Mouse (Mus musculus) limb, embryonic 14.5 days (tissue): ENCODE results near the gene Mospd3. TPM values are rescaled to one million over a fixed set of nuclear protein-coding genes. Genes with fewer than 3 reads are reported as not detected.
A peak's percentile ranks its signal among the peaks of the same experiment; 100 is the strongest.

ENCODE experiments used
- ATAC-seq: fragments of 200-750 bp; cut with Nextera tagmentation; 2 replicates; pipeline ENCODE4 v1.8.0; 2017; ENCODE audit warnings: low read depth, moderate number of reproducible peaks, moderate TSS enrichment; ENCODE audit not compliant: low FRiP score
- DNase-seq: peaks from one replicate; pipeline ENCODE4 v3.0.0-alpha.2; 2015; ENCODE audit warnings: low spot score
- H3K27ac ChIP-seq: fragments of 300-500 bp; sonication (generic); replicated peaks from 2 replicates; pipeline ENCODE4 v1.5.1; 2014; ENCODE audit warnings: low read depth, mild to moderate bottlenecking, low read length, moderate library complexity, mixed read lengths
- H3K27me3 ChIP-seq: fragments of 300-500 bp; sonication (generic); 2 replicates; pipeline ENCODE4 v1.6.1; 2014; ENCODE audit warnings: low read length, mixed read lengths; ENCODE audit not compliant: control insufficient read depth, insufficient read depth
- H3K36me3 ChIP-seq: fragments of 300-500 bp; sonication (generic); 2 replicates; pipeline ENCODE4 v1.6.1; 2014; ENCODE audit warnings: mild to moderate bottlenecking, low read length, moderate library complexity, mixed read lengths; ENCODE audit not compliant: control insufficient read depth, insufficient read depth
- H3K4me1 ChIP-seq: fragments of 300-500 bp; sonication (generic); 2 replicates; pipeline ENCODE4 v1.6.1; 2014; ENCODE audit warnings: antibody characterized with exemption, low read length, mixed read lengths; ENCODE audit not compliant: control insufficient read depth, insufficient read depth
- H3K4me2 ChIP-seq: fragments of 300-500 bp; sonication (generic); replicated peaks from 2 replicates; pipeline ENCODE4 v1.6.1; 2014; ENCODE audit warnings: low read depth, mild to moderate bottlenecking, low read length, moderate library complexity; ENCODE audit not compliant: severe bottlenecking
- H3K4me3 ChIP-seq: fragments of 300-500 bp; sonication (generic); replicated peaks from 2 replicates; pipeline ENCODE4 v1.5.1; 2014; ENCODE audit warnings: low read length
- H3K9ac ChIP-seq: fragments of 300-500 bp; sonication (generic); 2 replicates; pipeline ENCODE4 v1.6.1; 2014; ENCODE audit warnings: mild to moderate bottlenecking, low read depth, low read length, moderate library complexity; ENCODE audit not compliant: severe bottlenecking
- H3K9me3 ChIP-seq: fragments of 300-500 bp; sonication (generic); 2 replicates; pipeline ENCODE4 v1.6.1; 2016; ENCODE audit warnings: low read length; ENCODE audit not compliant: control insufficient read depth
- POLR2A ChIP-seq: fragments of 200-500 bp; IDR thresholded peaks from 2 replicates; pipeline ENCODE4 v1.8.0; 2012; ENCODE audit warnings: inconsistent platforms, mild to moderate bottlenecking, moderate library complexity, borderline replicate concordance; ENCODE audit not compliant: insufficient read depth, insufficient read length; ENCODE audit errors: extremely low read depth
- WGBS: fragments of 180-500 bp; shearing (Covaris S2); extraction: QIAGEN DNeasy Blood & Tissue Kit; methylation state at CpG from one replicate; pipeline ENCODE4 v1.1.7; 2014; 5-methylcytosine and 5-hydroxymethylcytosine counted together
- polyA plus RNA-seq, 2 experiments: library from polyadenylated mRNA; depleted of rRNA in 1 of 2; stranded (reverse) in 1 of 2; unstranded in 1 of 2; fragments of >200 nt; fragmentation: Nextera tagmentation in 1 of 2; extraction: Ambion mirVana in 1 of 2; gene quantifications; 2 replicates each; pipeline versions ENCODE4 v1.2.1 to v1.2.3; 2012 to 2014

The Mospd3 gene
- polyA plus RNA-seq, 2 experiments: 49.4 to 68.2 TPM

GRCm38 (mm10) chr5:137553000-137553399 is 47.9 kb downstream of the Mospd3 start:
- no peak overlapping the region for H3K9ac ChIP-seq
- H3K4me3 ChIP-seq: peak overlapping the region; percentile 3; the same call in 1 of the 2 replicates
- no peaks in the 10 kb centered on the region for H3K4me1 ChIP-seq
- peaks cover 11% of the 10 kb centered on the region; the same call in 1 of the 2 replicates for H3K27me3 ChIP-seq
- peak overlapping the region; percentile 35 for H3K4me2 ChIP-seq
- TF ChIP-seq POLR2A: no peak
- ATAC-seq (no peak), DNase-seq (no peak)
- WGBS: 24% methylated on average over 6 of the region's 6 CpGs
- H3K9me3 ChIP-seq: no peaks in the 10 kb centered on the region
- H3K36me3 ChIP-seq: no peaks in the 10 kb centered on the region
- H3K27ac ChIP-seq: no peak overlapping the region

DNA sequence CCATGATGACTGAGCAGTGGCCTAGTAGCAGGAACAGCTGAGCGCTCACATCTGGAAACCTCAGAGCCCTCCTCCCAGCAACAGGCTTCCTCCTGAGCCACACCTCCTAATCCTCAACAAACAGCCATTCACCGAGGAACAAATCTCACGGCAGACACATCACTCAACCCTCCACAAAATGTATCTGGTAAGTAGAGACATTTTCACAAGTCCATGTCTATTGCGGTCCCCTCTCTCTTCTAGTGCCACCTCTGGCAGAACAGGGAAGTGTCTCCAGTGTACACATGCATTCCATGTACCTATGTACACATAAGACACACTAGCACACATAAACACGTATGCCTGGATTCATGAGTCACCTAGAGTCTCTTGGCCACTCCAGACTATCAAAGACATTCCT is 49.7 kb downstream of the Mospd3 start:
- no peaks in the 10 kb centered on the region for H3K4me1 ChIP-seq
- WGBS: 62% methylated on average over 5 of the region's 5 CpGs
- no peaks in the 10 kb centered on the region for H3K9me3 ChIP-seq
- DNase-seq (no peak), ATAC-seq (no peak)
- no peaks in the 10 kb centered on the region for H3K36me3 ChIP-seq
- no peak overlapping the region for H3K4me2 ChIP-seq
- peaks cover 11% of the 10 kb centered on the region; the same call in 1 of the 2 replicates for H3K27me3 ChIP-seq
- no peak for TF ChIP-seq POLR2A
- no peak overlapping the region for H3K27ac ChIP-seq
- H3K4me3 ChIP-seq: no peak overlapping the region
- H3K9ac ChIP-seq: no peak overlapping the region

- H3K4me1 ChIP-seq: no peaks in the 10 kb centered on the region
- peaks cover 11% of the 10 kb centered on the region; the same call in 1 of the 2 replicates for H3K27me3 ChIP-seq
- H3K9me3 ChIP-seq: no peaks in the 10 kb centered on the region
- no peak for ATAC-seq
- WGBS: 86% methylated on average over 2 of the region's 2 CpGs
- TF ChIP-seq POLR2A: no peak
- H3K4me3 ChIP-seq: no peak overlapping the region
- no peak overlapping the region for H3K27ac ChIP-seq
- DNase-seq: no peak
- no peak overlapping the region for H3K4me2 ChIP-seq
- no peaks in the 10 kb centered on the region for H3K36me3 ChIP-seq
- no peak overlapping the region for H3K9ac ChIP-seq
Measured at GRCm38 (mm10) chr5:137549840-137550239, 51.0 kb downstream of the Mospd3 start.

Other genes with a start within 250 kb of the Mospd3 start
- 0.35 and 0.37 TPM in 2 replicates for gene Zan, start 124.0 kb downstream of the Mospd3 start, polyA plus RNA-seq (2012; rRNA removed)
- gene Zan, start 124.0 kb downstream of the Mospd3 start, polyA plus RNA-seq (2014; fragmentation: Nextera tagmentation; extraction: Ambion mirVana): 0.11 TPM in 1 of 2 replicates, not detected in the other
- gene Pop7, start 98.5 kb downstream of the Mospd3 start, polyA plus RNA-seq (2012; rRNA removed): 40.6 and 50.4 TPM in 2 replicates
- gene Pop7, start 98.5 kb downstream of the Mospd3 start, polyA plus RNA-seq (2014; fragmentation: Nextera tagmentation; extraction: Ambion mirVana): 52.1 and 54.2 TPM in 2 replicates
- 45.1 and 51.5 TPM in 2 replicates for gene Gigyf1, start 82.5 kb downstream of the Mospd3 start, polyA plus RNA-seq (2012; rRNA removed)
- gene Gigyf1, start 82.5 kb downstream of the Mospd3 start, polyA plus RNA-seq (2014; fragmentation: Nextera tagmentation; extraction: Ambion mirVana): 11.8 and 13.3 TPM in 2 replicates
- 0.12 and 0.19 TPM in 2 replicates for gene Epo, start 67.8 kb downstream of the Mospd3 start, polyA plus RNA-seq (2012; rRNA removed)
- gene Epo, start 67.8 kb downstream of the Mospd3 start, polyA plus RNA-seq (2014; fragmentation: Nextera tagmentation; extraction: Ambion mirVana): 0.83 TPM in 1 of 2 replicates, not detected in the other
- 770 and 1,100 TPM in 2 replicates for gene Gnb2, start 67.5 kb downstream of the Mospd3 start, polyA plus RNA-seq (2012; rRNA removed)
- gene Gnb2, start 67.5 kb downstream of the Mospd3 start, polyA plus RNA-seq (2014; fragmentation: Nextera tagmentation; extraction: Ambion mirVana): 460 and 474 TPM in 2 replicates
- gene Actl6b, start 47.5 kb downstream of the Mospd3 start, polyA plus RNA-seq (2012; rRNA removed): 0.92 and 1.1 TPM in 2 replicates
- 0.21 and 0.39 TPM in 2 replicates for gene Actl6b, start 47.5 kb downstream of the Mospd3 start, polyA plus RNA-seq (2014; fragmentation: Nextera tagmentation; extraction: Ambion mirVana)
- 1.6 and 2.1 TPM in 2 replicates for gene Tfr2, start 31.2 kb downstream of the Mospd3 start, polyA plus RNA-seq (2012; rRNA removed)
- gene Tfr2, start 31.2 kb downstream of the Mospd3 start, polyA plus RNA-seq (2014; fragmentation: Nextera tagmentation; extraction: Ambion mirVana): 0.79 and 1.3 TPM in 2 replicates
- 267 and 329 TPM in 2 replicates for gene Pcolce, start 12.7 kb upstream of the Mospd3 start, polyA plus RNA-seq (2012; rRNA removed)
- gene Pcolce, start 12.7 kb upstream of the Mospd3 start, polyA plus RNA-seq (2014; fragmentation: Nextera tagmentation; extraction: Ambion mirVana): 223 and 227 TPM in 2 replicates
- gene Fbxo24, start 27.9 kb upstream of the Mospd3 start, polyA plus RNA-seq (2012; rRNA removed): 0.24 and 0.28 TPM in 2 replicates
- gene Fbxo24, start 27.9 kb upstream of the Mospd3 start, polyA plus RNA-seq (2014; fragmentation: Nextera tagmentation; extraction: Ambion mirVana): 0.12 and 0.15 TPM in 2 replicates
- 25.0 and 33.5 TPM in 2 replicates for gene Lrch4, start 28.1 kb upstream of the Mospd3 start, polyA plus RNA-seq (2012; rRNA removed)
- 36.7 and 37.1 TPM in 2 replicates for gene Lrch4, start 28.1 kb upstream of the Mospd3 start, polyA plus RNA-seq (2014; fragmentation: Nextera tagmentation; extraction: Ambion mirVana)
- gene Gm20605, start 28.1 kb upstream of the Mospd3 start, polyA plus RNA-seq (2012; rRNA removed): 16.7 and 16.8 TPM in 2 replicates
- 7.4 and 10.4 TPM in 2 replicates for gene Gm20605, start 28.1 kb upstream of the Mospd3 start, polyA plus RNA-seq (2014; fragmentation: Nextera tagmentation; extraction: Ambion mirVana)
- 37.1 and 41.7 TPM in 2 replicates for gene Sap25, start 40.3 kb upstream of the Mospd3 start, polyA plus RNA-seq (2012; rRNA removed)
- gene Sap25, start 40.3 kb upstream of the Mospd3 start, polyA plus RNA-seq (2014; fragmentation: Nextera tagmentation; extraction: Ambion mirVana): 5.2 and 6.7 TPM in 2 replicates
- 0.30 and 0.60 TPM in 2 replicates for gene Irs3, start 44.7 kb upstream of the Mospd3 start, polyA plus RNA-seq (2012; rRNA removed)
- gene Irs3, start 44.7 kb upstream of the Mospd3 start, polyA plus RNA-seq (2014; fragmentation: Nextera tagmentation; extraction: Ambion mirVana): 0.15 and 0.29 TPM in 2 replicates
- 16.3 and 22.6 TPM in 2 replicates for gene Agfg2, start 83.7 kb upstream of the Mospd3 start, polyA plus RNA-seq (2012; rRNA removed)
- 10.6 and 13.4 TPM in 2 replicates for gene Agfg2, start 83.7 kb upstream of the Mospd3 start, polyA plus RNA-seq (2014; fragmentation: Nextera tagmentation; extraction: Ambion mirVana)
- 19.7 and 25.0 TPM in 2 replicates for gene Nyap1, start 140.5 kb upstream of the Mospd3 start, polyA plus RNA-seq (2012; rRNA removed)
- gene Nyap1, start 140.5 kb upstream of the Mospd3 start, polyA plus RNA-seq (2014; fragmentation: Nextera tagmentation; extraction: Ambion mirVana): 1.2 and 1.4 TPM in 2 replicates
- gene Tsc22d4, start 144.7 kb upstream of the Mospd3 start, polyA plus RNA-seq (2012; rRNA removed): 89.1 and 111 TPM in 2 replicates
- 151 and 164 TPM in 2 replicates for gene Tsc22d4, start 144.7 kb upstream of the Mospd3 start, polyA plus RNA-seq (2014; fragmentation: Nextera tagmentation; extraction: Ambion mirVana)
- gene Ppp1r35, start 177.8 kb upstream of the Mospd3 start, polyA plus RNA-seq (2012; rRNA removed): 45.2 and 46.8 TPM in 2 replicates
- gene Ppp1r35, start 177.8 kb upstream of the Mospd3 start, polyA plus RNA-seq (2014; fragmentation: Nextera tagmentation; extraction: Ambion mirVana): 37.6 and 44.9 TPM in 2 replicates
- 42.0 and 42.3 TPM in 2 replicates for gene Mepce, start 186.6 kb upstream of the Mospd3 start, polyA plus RNA-seq (2012; rRNA removed)
- 13.9 and 16.7 TPM in 2 replicates for gene Mepce, start 186.6 kb upstream of the Mospd3 start, polyA plus RNA-seq (2014; fragmentation: Nextera tagmentation; extraction: Ambion mirVana)
- gene Zcwpw1, start 186.7 kb upstream of the Mospd3 start, polyA plus RNA-seq (2012; rRNA removed): 19.4 and 30.1 TPM in 2 replicates
- 17.3 and 18.5 TPM in 2 replicates for gene Zcwpw1, start 186.7 kb upstream of the Mospd3 start, polyA plus RNA-seq (2014; fragmentation: Nextera tagmentation; extraction: Ambion mirVana)
- 0.54 and 0.77 TPM in 2 replicates for gene Pilra, start 235.2 kb upstream of the Mospd3 start, polyA plus RNA-seq (2012; rRNA removed)
- gene Pilra, start 235.2 kb upstream of the Mospd3 start, polyA plus RNA-seq (2014; fragmentation: Nextera tagmentation; extraction: Ambion mirVana): 0.90 and 1.3 TPM in 2 replicates